Mouse (Mus musculus) spleen, adult 2 months (tissue): ENCODE results near the gene Itpripl2.

ENCODE experiments used
- CTCF ChIP-seq: fragments of 200-500 bp; IDR thresholded peaks from 2 replicates; pipeline ENCODE4 v1.5.1; 2011; ENCODE audit warnings: mild to moderate bottlenecking, inconsistent platforms; ENCODE audit not compliant: insufficient read depth, insufficient read length, insufficient replicate concordance; ENCODE audit errors: extremely low read depth
- POLR2A ChIP-seq: fragments of 200-500 bp; IDR thresholded peaks from 2 replicates; pipeline ENCODE4 v1.6.1; 2011; ENCODE audit warnings: low read depth, low read length, inconsistent platforms

DNA sequence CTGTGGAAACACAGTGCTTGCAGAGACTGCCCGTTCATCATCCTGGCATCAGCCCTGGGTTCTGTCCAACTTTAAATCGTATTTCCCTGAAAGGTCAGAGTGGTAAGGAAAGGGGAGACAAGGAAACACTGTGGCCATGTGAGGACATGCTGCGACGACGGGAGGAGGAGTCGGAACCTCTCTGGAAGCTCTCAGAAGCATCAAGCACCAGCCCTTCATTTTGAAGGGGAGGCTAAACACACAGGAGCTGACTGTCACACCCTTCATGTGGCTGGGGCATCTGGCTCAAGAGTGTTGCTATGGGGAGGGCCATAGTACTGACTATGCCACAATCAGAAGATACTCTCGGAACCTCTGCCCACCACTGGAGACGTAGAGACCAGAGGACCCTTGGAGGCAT lies 27.9 kb upstream of the Itpripl2 start:
- no peak for TF ChIP-seq CTCF
- TF ChIP-seq POLR2A: no peak
